Mouse (Mus musculus): ENCODE data around the gene Mfap3l. TPM values are rescaled to one million over a fixed set of nuclear protein-coding genes. Genes with fewer than 3 reads are reported as not detected.
"Not testable (repeated sequence)": the region's sequence is repeated elsewhere in the genome, so short reads cannot be mapped to it uniquely, and the experiment has no call there.

Gene Mfap3l
- total RNA-seq, 2 experiments from 2014 or later: 3.8 to 4.4 TPM

DNA sequence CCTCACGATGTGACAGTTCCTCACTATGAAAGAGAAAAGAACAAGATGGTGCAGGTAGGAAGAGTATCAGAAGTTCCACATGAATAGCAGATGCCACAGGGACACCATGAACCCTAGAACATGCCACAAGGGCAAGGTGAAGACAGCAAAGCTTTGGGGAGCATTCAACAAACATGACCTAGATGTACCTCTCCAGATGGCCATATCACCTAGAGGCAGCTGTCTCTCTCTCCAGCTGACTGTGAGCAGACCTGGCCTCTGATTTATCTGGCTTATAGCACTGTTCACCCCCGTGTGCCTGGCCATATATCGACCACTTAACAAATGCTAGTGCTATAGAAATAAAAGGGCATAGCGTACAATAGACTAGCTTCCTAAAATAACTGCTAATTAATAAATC, 17.5 kb downstream of the Mfap3l start:
- DNase-seq: no peak

DNA sequence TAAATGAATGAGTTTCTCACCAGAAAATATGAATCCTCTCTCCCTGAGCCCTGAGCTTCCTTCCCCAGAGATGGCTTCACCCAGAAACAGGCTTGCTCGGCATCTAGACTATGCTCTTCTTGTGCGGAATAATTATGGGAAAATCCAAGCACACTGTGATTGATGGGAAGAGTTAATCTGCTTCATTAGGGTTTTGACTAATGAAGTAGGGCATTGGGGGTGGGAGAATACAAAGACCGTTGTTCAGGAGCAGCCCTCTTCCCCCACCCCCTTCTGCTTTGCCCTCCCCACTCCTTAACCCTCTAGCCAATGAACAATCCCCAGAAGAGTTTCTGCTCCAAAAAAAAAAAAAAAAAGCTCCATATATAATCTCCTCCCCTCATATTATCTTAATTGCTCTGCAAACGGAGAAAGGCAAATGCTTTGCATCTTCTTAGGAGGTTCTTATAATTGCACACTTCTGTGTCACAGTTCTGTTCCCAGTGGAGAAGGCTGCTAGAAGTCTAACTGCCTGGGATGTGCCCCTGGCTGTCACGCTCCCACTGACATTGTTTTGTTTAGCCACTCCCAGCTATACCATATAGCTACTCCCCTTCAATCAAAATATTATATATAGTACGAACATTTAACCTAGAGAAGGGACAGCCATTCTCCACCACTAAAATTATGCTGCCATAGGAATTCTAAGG, 24.9 kb downstream of the Mfap3l start:
- DNase-seq: no peak

- no peak for DNase-seq
Observed at GRCm38 (mm10) chr8:60658114-60658500, 25.5 kb downstream of the Mfap3l start.

- not testable (repeated sequence) for DNase-seq
Observed at GRCm38 (mm10) chr8:60658686-60659085, 26.1 kb downstream of the Mfap3l start.

DNA sequence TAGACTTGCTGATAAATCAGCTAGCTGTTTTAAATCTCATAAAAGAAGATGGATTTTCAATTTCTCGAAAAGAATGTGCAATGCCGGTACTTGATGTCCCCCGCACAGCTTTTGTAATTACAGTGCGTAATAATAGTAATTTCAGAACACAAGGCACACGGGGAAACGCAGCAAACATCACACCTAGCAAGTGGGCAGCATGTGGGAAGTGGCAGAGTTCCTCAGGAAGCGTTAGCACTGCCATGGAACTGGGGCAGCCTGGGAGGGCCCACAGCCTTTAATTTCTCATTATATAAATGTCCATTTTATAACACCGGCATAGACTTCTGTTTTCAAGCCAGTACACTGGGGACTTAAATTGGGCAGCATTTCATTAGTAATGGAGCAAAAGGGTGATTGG, 27.1 kb downstream of the Mfap3l start:
- no peak for DNase-seq

DNA sequence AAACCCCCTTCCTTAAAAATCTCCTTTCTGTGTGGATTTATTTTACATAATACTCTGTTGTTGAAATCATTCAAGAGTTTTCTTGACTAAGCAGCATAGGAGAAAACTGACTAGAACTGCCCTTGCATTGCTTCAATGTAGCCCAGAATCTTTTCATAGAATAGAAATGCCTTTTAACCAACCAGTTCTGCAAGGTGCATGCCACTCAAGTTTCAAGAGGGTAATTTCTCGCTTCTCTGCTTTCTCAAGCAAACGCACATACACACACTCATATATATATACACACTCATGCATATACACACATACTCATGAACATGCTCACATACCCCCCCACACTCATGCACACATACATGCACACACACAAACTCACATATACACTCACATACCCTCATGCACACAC, 28.6 kb downstream of the Mfap3l start:
- DNase-seq: no peak

- no peak for DNase-seq
Observed at GRCm38 (mm10) chr8:60663552-60663951, 30.9 kb downstream of the Mfap3l start.

- DNase-seq: no peak
Observed at GRCm38 (mm10) chr8:60665821-60666220, 33.2 kb downstream of the Mfap3l start.

DNA sequence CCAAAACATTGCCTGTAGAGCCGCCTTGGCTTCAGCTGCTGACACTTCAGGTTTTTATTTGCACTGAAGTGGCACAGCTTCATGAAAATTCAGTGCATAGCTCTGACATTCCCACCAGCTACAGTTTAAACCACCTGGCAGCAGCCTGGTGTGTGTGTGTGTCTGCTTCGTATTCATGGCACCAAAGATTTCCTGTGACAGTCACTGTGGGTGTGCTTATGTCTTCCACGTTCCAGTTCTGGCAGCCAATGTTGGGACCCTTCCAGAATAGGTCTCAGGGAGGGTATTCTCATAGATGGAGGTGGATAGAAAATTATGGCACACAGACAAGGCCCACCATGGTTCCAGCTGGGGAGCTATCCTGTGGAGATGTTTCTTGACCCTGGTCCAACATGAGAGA, 34.2 kb downstream of the Mfap3l start:
- DNase-seq: no peak

GRCm38 (mm10) chr8:60678590-60678989, 46.0 kb downstream of the Mfap3l start:
- no peak for DNase-seq

DNA sequence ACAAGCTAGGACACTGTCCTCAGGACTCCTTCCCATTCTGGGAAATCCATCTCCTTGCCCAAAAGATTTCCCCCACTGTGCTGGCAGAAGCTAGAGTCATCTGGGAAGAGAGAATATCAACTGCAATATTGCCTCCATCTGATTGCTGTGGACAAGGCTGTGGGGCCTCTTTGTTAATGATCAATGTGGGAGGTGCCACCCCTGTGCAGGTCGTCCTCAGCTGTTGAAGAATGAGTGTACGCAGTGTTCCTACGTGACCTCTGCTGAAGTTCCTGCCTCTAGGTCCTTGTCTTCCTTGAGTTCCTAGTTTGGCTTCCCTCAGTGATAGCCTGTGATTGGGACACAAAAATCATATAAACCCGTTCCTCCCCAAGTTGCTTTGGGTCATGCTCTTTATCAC, 49.2 kb downstream of the Mfap3l start:
- DNase-seq: no peak

- no peak for DNase-seq
Observed at GRCm38 (mm10) chr8:60682340-60682739, 49.7 kb downstream of the Mfap3l start.

- no peak for DNase-seq
Observed at GRCm38 (mm10) chr8:60711516-60712086, 79.0 kb downstream of the Mfap3l start.

- no peak for DNase-seq
Observed at GRCm38 (mm10) chr8:60714724-60715123, 82.1 kb downstream of the Mfap3l start.

DNA sequence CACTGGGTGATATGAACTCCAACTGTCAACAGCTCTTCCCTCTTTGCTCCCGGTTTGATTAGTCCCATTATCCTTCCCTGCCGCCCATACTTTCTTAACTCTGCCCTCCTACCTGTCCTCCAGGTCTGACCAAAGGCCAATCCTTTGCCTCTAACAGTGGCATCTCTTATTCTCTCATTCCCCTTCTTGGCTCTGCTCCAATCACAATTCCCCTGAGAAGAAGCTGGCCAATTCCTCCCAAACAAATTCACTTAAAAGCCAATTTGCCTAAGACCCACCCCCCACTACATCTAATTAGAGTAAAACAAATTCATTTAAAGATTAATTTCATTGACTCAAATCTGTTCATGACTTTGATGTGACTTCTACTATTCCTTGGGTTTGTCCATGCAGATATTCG, 86.1 kb downstream of the Mfap3l start:
- no peak for DNase-seq

Other genes with a start within 250 kb of the Mfap3l start
- gene Gm10283, start 129.6 kb upstream of the Mfap3l start, total RNA-seq (2021): not detected
- gene Aadat, start 126.9 kb upstream of the Mfap3l start, total RNA-seq (2021): not detected

Measured in gastrocnemius, postnatal 25 days (tissue).